ENCODE assay signal across 28 mouse cellular contexts in genomic region chr6:115565479-115566045, GRCm38 (mm10). TPM values are rescaled to one million over a fixed set of nuclear protein-coding genes. Genes with fewer than 3 reads are reported as not detected.
DNase-seq lines count a peak whose midpoint lies in the region; ATAC-seq and TF ChIP-seq lines count a peak whose summit lies in the region.
"Had no signal": no experiment of that assay in that cellular context is flagged by ENCODE, and none has a peak within 500 bp of the region (broad histone marks: within the 10 kb centered on the region; RNA-seq: fewer than 3 reads in every experiment).

No protein-coding gene starts in this region.

- 0 out of 2 replicates have a peak, but pooled peaks have one; percentile 12 for TF ChIP-seq POLR2A in testis, adult 2 months (IDR thresholded peaks at IDR 0.05; ENCODE audit: control insufficient read depth, low read depth, low read length)

- no peaks in the 10 kb centered on the region for H3K27me3 ChIP-seq in testis, adult 2 months (ENCODE audit: control insufficient read depth, insufficient read depth, low read length)
- H3K27me3 ChIP-seq in limb, embryonic 10.5 days (ENCODE audit: low read depth, poor library complexity, severe bottlenecking): no peaks in the 10 kb centered on the region
- no peaks in the 10 kb centered on the region for H3K27me3 ChIP-seq in forebrain, embryonic 15.5 days
- H3K27me3 ChIP-seq: CH12.LX; embryonic facial prominence, embryonic 13.5 days; forebrain, embryonic 12.5 days; hindbrain, embryonic 12.5 days; hindbrain, embryonic 15.5 days had no signal

- no peaks in the 10 kb centered on the region for H3K36me3 ChIP-seq in testis, adult 2 months (ENCODE audit: control insufficient read depth, insufficient read depth, low read length)
- peaks cover 92% of the 10 kb centered on the region for H3K36me3 ChIP-seq in limb, embryonic 10.5 days
- H3K36me3 ChIP-seq in forebrain, embryonic 15.5 days: peaks cover 56% of the 10 kb centered on the region

- no peaks in the 10 kb centered on the region; the same call in 1 of the 2 replicates for H3K9me3 ChIP-seq in limb, embryonic 10.5 days (replicated peaks)
- H3K9me3 ChIP-seq in forebrain, embryonic 15.5 days: no peaks in the 10 kb centered on the region
- H3K9me3 ChIP-seq: embryonic facial prominence, embryonic 10.5 days; embryonic facial prominence, embryonic 13.5 days; forebrain, embryonic 12.5 days; heart, embryonic 10.5 days; hindbrain, embryonic 12.5 days; hindbrain, embryonic 15.5 days had no signal

- peak; percentile 50 for DNase-seq in gastrocnemius, adult 2 months
- DNase-seq in gastrocnemius, postnatal 4 days (ENCODE audit: low spot score in 2 of 2): no peak
- DNase-seq in testis, postnatal 10 days (ENCODE audit: low spot score): no peak
- peak; percentile 23 for DNase-seq in gastrocnemius, postnatal 25 days
- no peak for DNase-seq in limb, embryonic 10.5 days (ENCODE audit: low spot score)
- DNase-seq: adrenal gland, adult 2 months; adrenal gland, postnatal 14 days; B cell, adult 2 months; cerebellum, adult 11 months; cerebellum, adult 2 months; cerebellum, adult 9-11 months; cerebellum, postnatal 25 days; heart, adult 2 months had no signal

- intact Hi-C loops in gastrocnemius, adult 2 months (cut with DNase I): no loop called here

- peak overlapping the region; percentile 53 for H3K27ac ChIP-seq in gastrocnemius, adult 2 months
- no peak overlapping the region for H3K27ac ChIP-seq in testis, adult 2 months (ENCODE audit: control insufficient read depth, insufficient read depth, low read depth, low read length)
- no peak overlapping the region for H3K27ac ChIP-seq in limb, embryonic 10.5 days
- no peak overlapping the region for H3K27ac ChIP-seq in forebrain, embryonic 15.5 days (replicated peaks)
- H3K27ac ChIP-seq: embryonic facial prominence, embryonic 10.5 days; embryonic facial prominence, embryonic 13.5 days; forebrain, embryonic 12.5 days; heart, adult 2 months; heart, embryonic 10.5 days; hindbrain, embryonic 12.5 days; hindbrain, embryonic 15.5 days had no signal

- H3K4me1 ChIP-seq in testis, adult 2 months (ENCODE audit: control insufficient read depth, insufficient read depth, low read length): peaks cover 2% of the 10 kb centered on the region; the same call in 1 of the 2 replicates
- no peaks in the 10 kb centered on the region for H3K4me1 ChIP-seq in limb, embryonic 10.5 days
- H3K4me1 ChIP-seq in forebrain, embryonic 15.5 days: no peaks in the 10 kb centered on the region
- H3K4me1 ChIP-seq: embryonic facial prominence, embryonic 10.5 days; embryonic facial prominence, embryonic 13.5 days; forebrain, embryonic 12.5 days; heart, embryonic 10.5 days; hindbrain, embryonic 12.5 days; hindbrain, embryonic 15.5 days had no signal

- no peak overlapping the region for H3K4me2 ChIP-seq in forebrain, embryonic 15.5 days (replicated peaks)
- H3K4me2 ChIP-seq: embryonic facial prominence, embryonic 13.5 days; forebrain, embryonic 12.5 days; hindbrain, embryonic 12.5 days; hindbrain, embryonic 15.5 days had no signal

- WGBS in limb, embryonic 10.5 days: 88% methylated on average over 6 of the region's 6 CpGs
- WGBS in forebrain, embryonic 15.5 days: 92% methylated on average over 6 of the region's 6 CpGs

- no peak overlapping the region for H3K9ac ChIP-seq in forebrain, embryonic 15.5 days (replicated peaks)
- H3K9ac ChIP-seq: embryonic facial prominence, embryonic 13.5 days; forebrain, embryonic 12.5 days; hindbrain, embryonic 12.5 days; hindbrain, embryonic 15.5 days had no signal

- no peak overlapping the region for H3K4me3 ChIP-seq in gastrocnemius, adult 2 months
- H3K4me3 ChIP-seq in testis, adult 2 months (ENCODE audit: control insufficient read depth, low read depth, low read length): no peak overlapping the region
- H3K4me3 ChIP-seq in limb, embryonic 10.5 days: no peak overlapping the region
- H3K4me3 ChIP-seq in forebrain, embryonic 15.5 days: no peak overlapping the region
- H3K4me3 ChIP-seq: embryonic facial prominence, embryonic 10.5 days; embryonic facial prominence, embryonic 13.5 days; erythroblast, embryonic 14.5 days; forebrain, embryonic 12.5 days; heart, adult 2 months; heart, embryonic 10.5 days; hindbrain, embryonic 12.5 days; hindbrain, embryonic 15.5 days had no signal

- ATAC-seq in forebrain, embryonic 15.5 days (replicated peaks): no peak
- ATAC-seq: forebrain, embryonic 16.5 days; intestine, postnatal 0 days had no signal

- no peak for TF ChIP-seq CTCF in gastrocnemius, adult 2 months (IDR thresholded peaks at IDR 0.05)
- TF ChIP-seq CTCF in testis, adult 2 months (IDR thresholded peaks at IDR 0.05; ENCODE audit: control insufficient read depth, insufficient read depth, insufficient replicate concordance, low read depth, low read length): no peak

RNA-seq across cellular contexts. Expression of gene Tsen2, which starts 21.1 kb away (rescaled TPM):
- total RNA-seq in gastrocnemius, adult 2 months (2021): 1 to 10 TPM; 5.8 to 8.2 TPM
- total RNA-seq in gastrocnemius, postnatal 4 days (2021): 10 to 100 TPM; 14.7 to 18.7 TPM
- polyA plus RNA-seq in testis, adult 2 months (2012; rRNA removed): 1.4 and 2.2 TPM in 2 replicates
- 1 to 10 TPM; 5.8 to 6.1 TPM for total RNA-seq in gastrocnemius, postnatal 25 days (2021)
- polyA plus RNA-seq in limb, embryonic 10.5 days (2016; fragmentation: Nextera tagmentation; extraction: Ambion mirVana): 34.5 and 39.7 TPM in 2 replicates
- polyA plus RNA-seq in forebrain, embryonic 15.5 days (2015; fragmentation: Nextera tagmentation; extraction: Ambion mirVana): 39.8 and 43.4 TPM in 2 replicates

RNA-seq across cellular contexts. Expression of gene Mkrn2os, which starts 26.8 kb away (rescaled TPM):
- under 1 TPM in 1 of 2 experiments, not detected in 1; 0.15 TPM for total RNA-seq in gastrocnemius, adult 2 months (2021)
- total RNA-seq in gastrocnemius, postnatal 4 days (2021): under 1 TPM; 0.26 to 0.29 TPM
- 0.66 and 1.9 TPM in 2 replicates for polyA plus RNA-seq in testis, adult 2 months (2012; rRNA removed)
- under 1 TPM in 1 of 2 experiments, not detected in 1; 0.18 TPM for total RNA-seq in gastrocnemius, postnatal 25 days (2021)
- polyA plus RNA-seq in limb, embryonic 10.5 days (2016; fragmentation: Nextera tagmentation; extraction: Ambion mirVana): 0.13 and 0.21 TPM in 2 replicates
- 0.39 and 0.41 TPM in 2 replicates for polyA plus RNA-seq in forebrain, embryonic 15.5 days (2015; fragmentation: Nextera tagmentation; extraction: Ambion mirVana)
- total RNA-seq: adrenal gland, adult 2 months; CH12.LX; common myeloid progenitor, adult 5-6 weeks; G1E; hematopoietic stem cell, adult 5-6 weeks had no signal
- polyA plus RNA-seq: erythroblast, embryonic 14.5 days; G1E had no signal

RNA-seq across cellular contexts. Expression of gene Mkrn2, which starts 36.1 kb away (rescaled TPM):
- total RNA-seq in gastrocnemius, adult 2 months (2021): 10 to 100 TPM; 45.9 to 52.0 TPM
- 10 to 100 TPM; 38.2 to 40.9 TPM for total RNA-seq in gastrocnemius, postnatal 4 days (2021)
- polyA plus RNA-seq in testis, adult 2 months (2012; rRNA removed): 137 and 145 TPM in 2 replicates
- 10 to 100 TPM; 37.9 to 42.3 TPM for total RNA-seq in gastrocnemius, postnatal 25 days (2021)
- 30.7 and 33.0 TPM in 2 replicates for polyA plus RNA-seq in limb, embryonic 10.5 days (2016; fragmentation: Nextera tagmentation; extraction: Ambion mirVana)
- 41.8 and 44.7 TPM in 2 replicates for polyA plus RNA-seq in forebrain, embryonic 15.5 days (2015; fragmentation: Nextera tagmentation; extraction: Ambion mirVana)

Comparison
In these comparisons a context has a peak if more than half of its experiments do, and no peak if none do; other contexts are left out.
1. DNase-seq: peak in gastrocnemius, adult 2 months (single experiment) and gastrocnemius, postnatal 25 days (single experiment); none in gastrocnemius, postnatal 4 days (0 of 2), testis, postnatal 10 days (single experiment) and limb, embryonic 10.5 days (single experiment).